Mouse (Mus musculus): ENCODE data around the gene 4930562C15Rik.

GRCm38 (mm10) chr16:4884930-4885329 lies 49.7 kb downstream of the 4930562C15Rik start:
- no peak for TF ChIP-seq CTCF (IDR thresholded peaks at IDR 0.05; ENCODE audit: control insufficient read depth, insufficient read depth, low read length)
- no peak for TF ChIP-seq POLR2A (IDR thresholded peaks at IDR 0.05; ENCODE audit: borderline replicate concordance, control insufficient read depth, low read depth, low read length)

Data from bone marrow, adult 2 months (tissue).